Mouse (Mus musculus) kidney, embryonic 15.5 days (tissue): ENCODE results near the gene Uchl4. TPM values are rescaled to one million over a fixed set of nuclear protein-coding genes. Genes with fewer than 3 reads are reported as not detected.

ENCODE experiments used
- ATAC-seq: fragments of 200-750 bp; cut with Nextera tagmentation; replicated peaks from 2 replicates; pipeline ENCODE4 v1.8.0; 2017; ENCODE audit warnings: moderate TSS enrichment; ENCODE audit not compliant: low FRiP score
- H3K27ac ChIP-seq: fragments of 300-500 bp; sonication (generic); 2 replicates; pipeline ENCODE4 v1.5.1; 2015; ENCODE audit warnings: mild to moderate bottlenecking, inconsistent platforms
- H3K27me3 ChIP-seq: fragments of 300-500 bp; sonication (generic); 2 replicates; pipeline ENCODE4 v1.6.1; 2015; ENCODE audit warnings: inconsistent platforms
- H3K36me3 ChIP-seq: fragments of 300-500 bp; sonication (generic); 2 replicates; pipeline ENCODE4 v1.6.1; 2015; ENCODE audit warnings: inconsistent platforms
- H3K4me1 ChIP-seq: fragments of 300-500 bp; sonication (generic); 2 replicates; pipeline ENCODE4 v1.6.1; 2015; ENCODE audit warnings: inconsistent platforms
- H3K4me2 ChIP-seq: fragments of 300-500 bp; sonication (generic); 2 replicates; pipeline ENCODE4 v1.6.1; 2015; ENCODE audit warnings: moderate library complexity, mild to moderate bottlenecking, inconsistent platforms
- H3K4me3 ChIP-seq: fragments of 300-500 bp; sonication (generic); replicated peaks from 2 replicates; pipeline ENCODE4 v1.5.1; 2015; ENCODE audit warnings: mild to moderate bottlenecking, inconsistent platforms
- H3K9ac ChIP-seq: fragments of 300-500 bp; sonication (generic); 2 replicates; pipeline ENCODE4 v1.6.1; 2015; ENCODE audit warnings: mild to moderate bottlenecking, inconsistent platforms
- H3K9me3 ChIP-seq: fragments of 300-500 bp; sonication (generic); replicated peaks from 2 replicates; pipeline ENCODE4 v1.6.1; 2016; ENCODE audit warnings: inconsistent platforms
- WGBS: fragments of 180-500 bp; shearing (Covaris S2); methylation state at CpG from one replicate; pipeline ENCODE4 v1.1.7; 2015; ENCODE audit warnings: mixed read lengths; 5-methylcytosine and 5-hydroxymethylcytosine counted together
- polyA plus RNA-seq: library from polyadenylated mRNA; unstranded; fragments of >200 nt; fragmentation: Nextera tagmentation; extraction: Ambion mirVana; gene quantifications from 2 replicates; pipeline ENCODE4 v1.2.1, GENCODE M21; 2015

Gene Uchl4
- polyA plus RNA-seq, 1 experiment from 2014 or later = 2.9 TPM

DNA sequence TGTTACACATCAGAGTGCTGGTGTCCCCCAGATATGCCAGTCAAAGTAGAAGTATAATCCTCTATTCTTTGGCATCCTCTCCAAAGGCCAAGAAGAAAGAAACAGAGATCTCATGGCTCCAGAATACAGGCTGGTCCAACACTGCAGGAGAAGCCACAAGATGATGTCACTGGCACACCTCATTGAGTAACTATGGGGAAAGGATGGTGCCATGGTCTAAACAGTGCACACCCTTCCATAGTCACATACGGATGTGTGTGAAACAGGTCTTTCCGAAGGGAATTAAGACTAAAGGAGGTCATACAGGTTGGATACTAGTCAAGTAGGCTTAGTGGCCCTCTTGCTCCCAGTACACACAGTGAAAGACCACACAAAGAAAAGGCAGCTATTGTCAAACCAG lies 18.4 kb upstream of the Uchl4 start:
- H3K27me3 ChIP-seq = no peaks in the 10 kb centered on the region
- 95% methylated on average over 2 of the region's 2 CpGs for WGBS
- no peak overlapping the region for H3K9ac ChIP-seq
- H3K36me3 ChIP-seq = peaks cover 20% of the 10 kb centered on the region
- no peak overlapping the region for H3K4me2 ChIP-seq
- H3K27ac ChIP-seq = no peak overlapping the region
- no peak overlapping the region for H3K4me3 ChIP-seq
- H3K9me3 ChIP-seq = no peaks in the 10 kb centered on the region
- peaks cover 41% of the 10 kb centered on the region for H3K4me1 ChIP-seq
- ATAC-seq = no peak

DNA sequence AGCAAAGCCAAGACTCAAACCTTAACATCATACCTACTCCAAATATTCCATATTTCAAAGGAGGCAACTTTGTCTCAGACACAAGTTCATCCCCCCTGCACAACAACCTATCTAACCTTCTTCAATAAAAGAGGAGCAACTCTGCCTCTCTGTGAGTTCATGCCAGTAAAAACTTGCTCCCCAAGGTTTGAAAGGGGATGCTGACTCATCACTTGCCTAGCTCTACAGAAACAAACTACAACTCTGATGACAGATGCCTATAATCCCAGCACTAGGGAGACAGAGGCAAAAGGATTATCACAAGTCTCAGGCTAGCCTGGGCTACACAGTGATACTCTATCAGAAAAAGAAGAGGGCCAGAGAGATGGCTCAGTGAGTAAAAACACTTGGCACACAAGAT lies 17.1 kb upstream of the Uchl4 start:
- Histone ChIP-seq H3K36me3 (peaks cover 8% of the 10 kb centered on the region; the same call in 1 of the 2 replicates), H3K27me3 (no peaks in the 10 kb centered on the region), H3K9me3 (no peaks in the 10 kb centered on the region), H3K9ac (no peak overlapping the region), H3K4me1 (peaks cover 46% of the 10 kb centered on the region), H3K27ac (peak overlapping the region; percentile 75), H3K4me3 (no peak overlapping the region), H3K4me2 (no peak overlapping the region)
- ATAC-seq = no peak

DNA sequence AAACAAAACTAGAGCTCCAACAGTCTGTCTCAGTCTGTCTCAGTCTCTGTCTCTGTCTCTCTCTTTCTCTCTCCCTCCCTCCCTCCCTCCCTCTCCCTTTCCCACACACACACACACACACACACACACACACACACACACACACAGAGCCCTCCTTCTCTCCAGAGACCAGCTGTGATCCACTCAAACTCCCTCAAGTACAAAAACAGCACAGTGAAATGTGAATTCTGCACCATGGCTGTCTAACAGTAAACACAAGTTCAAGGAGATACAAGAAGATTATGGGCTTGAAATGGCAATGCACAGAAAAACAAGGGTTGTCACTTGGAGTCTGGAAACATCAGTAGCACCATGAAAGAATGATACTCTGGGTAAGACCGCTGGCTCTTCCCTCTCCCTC lies 15.7 kb upstream of the Uchl4 start:
- peaks cover 46% of the 10 kb centered on the region for H3K4me1 ChIP-seq
- H3K9me3 ChIP-seq = no peaks in the 10 kb centered on the region
- 67% methylated on average over 1 of the region's 1 CpGs for WGBS
- no peaks in the 10 kb centered on the region; the same call in 1 of the 2 replicates for H3K36me3 ChIP-seq
- no peak overlapping the region for H3K4me2 ChIP-seq
- no peak overlapping the region for H3K4me3 ChIP-seq
- peak overlapping the region; percentile 75 for H3K27ac ChIP-seq
- no peak for ATAC-seq
- H3K9ac ChIP-seq = no peak overlapping the region
- H3K27me3 ChIP-seq = no peaks in the 10 kb centered on the region

DNA sequence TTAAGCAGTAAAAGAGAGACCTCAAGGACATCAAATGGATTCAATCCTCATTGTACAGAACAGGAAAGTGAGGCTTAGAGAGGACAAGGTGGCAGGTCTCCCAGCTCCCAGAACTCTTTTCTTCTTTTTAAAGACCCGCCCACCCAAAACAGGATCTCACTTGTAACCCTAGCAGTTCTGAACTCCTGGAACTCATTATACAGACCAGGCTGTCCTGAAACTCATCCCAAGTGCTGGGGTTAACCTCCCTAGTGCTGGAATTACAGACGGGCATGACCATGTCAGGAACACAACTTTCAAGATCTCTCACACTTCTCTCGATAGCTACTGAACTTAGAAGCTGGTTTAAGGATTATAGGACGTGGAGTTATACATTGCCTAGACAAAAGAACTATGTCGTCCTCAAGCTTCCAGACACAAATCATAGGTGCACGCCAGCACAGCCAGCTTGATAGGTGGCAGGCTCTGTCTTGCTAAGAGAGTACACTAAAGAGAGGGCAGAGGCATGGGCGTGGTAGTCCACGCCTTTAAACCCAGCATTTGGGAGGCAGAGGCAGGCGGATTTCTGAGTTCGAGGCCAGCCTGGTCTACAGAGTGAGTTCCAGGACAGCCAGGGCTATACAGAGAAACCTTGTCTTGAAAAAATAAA lies 15.1 kb upstream of the Uchl4 start:
- H3K4me2 ChIP-seq = no peak overlapping the region
- H3K4me3 ChIP-seq = no peak overlapping the region
- H3K4me1 ChIP-seq = peaks cover 41% of the 10 kb centered on the region
- no peaks in the 10 kb centered on the region for H3K9me3 ChIP-seq
- H3K27ac ChIP-seq = peak overlapping the region; percentile 75
- peak; percentile 70 for ATAC-seq
- WGBS = 72% methylated on average over 10 of the region's 10 CpGs
- H3K36me3 ChIP-seq = no peaks in the 10 kb centered on the region
- no peaks in the 10 kb centered on the region for H3K27me3 ChIP-seq
- no peak overlapping the region for H3K9ac ChIP-seq

DNA sequence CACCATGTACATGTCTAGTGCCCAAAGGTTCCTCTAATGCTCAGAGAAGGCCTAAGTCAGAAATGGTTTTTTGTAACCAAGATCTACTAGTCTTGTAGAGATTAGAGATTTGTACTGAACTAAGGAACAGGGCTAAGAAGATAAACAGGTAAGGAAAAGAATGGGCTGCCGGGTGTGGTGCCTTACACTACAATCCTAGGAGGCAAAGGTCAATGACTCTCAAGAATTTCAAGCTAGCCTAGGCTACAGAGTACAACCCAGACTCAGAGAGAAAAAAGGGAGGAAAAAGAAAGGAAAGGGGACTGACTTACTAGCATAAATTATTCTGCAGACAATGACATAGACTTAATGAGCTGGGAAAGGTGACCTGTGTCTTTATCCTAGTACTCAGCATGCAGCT lies 14.4 kb upstream of the Uchl4 start:
- no peak overlapping the region for H3K9ac ChIP-seq
- ATAC-seq = no peak
- no peak overlapping the region for H3K4me2 ChIP-seq
- H3K27me3 ChIP-seq = no peaks in the 10 kb centered on the region
- 36% methylated on average over 1 of the region's 1 CpGs for whole genome bisulfite sequencing
- H3K4me1 ChIP-seq = peaks cover 41% of the 10 kb centered on the region
- H3K36me3 ChIP-seq = no peaks in the 10 kb centered on the region
- peak overlapping the region; percentile 75 for H3K27ac ChIP-seq
- no peak overlapping the region for H3K4me3 ChIP-seq
- no peaks in the 10 kb centered on the region for H3K9me3 ChIP-seq

DNA sequence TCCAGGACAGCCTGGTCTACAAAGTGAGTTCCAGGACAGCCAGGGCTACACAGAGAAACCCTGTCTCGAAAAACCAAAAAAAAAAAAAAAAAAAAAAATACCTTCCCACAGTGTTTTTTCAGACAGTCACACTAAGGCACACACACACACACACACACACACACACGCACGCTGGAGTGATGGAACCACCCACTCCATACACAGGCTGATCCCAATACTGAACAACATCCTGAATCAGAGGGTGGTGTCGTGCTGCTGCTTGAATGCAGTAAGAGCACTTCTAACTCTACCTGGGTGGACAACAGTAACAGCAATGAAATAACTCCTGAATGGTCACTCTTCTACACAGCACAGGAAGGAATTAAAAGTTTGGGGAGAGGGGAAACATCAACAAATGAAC lies 13.5 kb upstream of the Uchl4 start:
- no peak overlapping the region for H3K4me3 ChIP-seq
- no peaks in the 10 kb centered on the region for H3K9me3 ChIP-seq
- ATAC-seq = no peak
- 65% methylated on average over 4 of the region's 4 CpGs for WGBS
- H3K27me3 ChIP-seq = no peaks in the 10 kb centered on the region
- no peak overlapping the region for H3K27ac ChIP-seq
- H3K4me2 ChIP-seq = no peak overlapping the region
- H3K36me3 ChIP-seq = no peaks in the 10 kb centered on the region
- peaks cover 45% of the 10 kb centered on the region for H3K4me1 ChIP-seq
- H3K9ac ChIP-seq = no peak overlapping the region

DNA sequence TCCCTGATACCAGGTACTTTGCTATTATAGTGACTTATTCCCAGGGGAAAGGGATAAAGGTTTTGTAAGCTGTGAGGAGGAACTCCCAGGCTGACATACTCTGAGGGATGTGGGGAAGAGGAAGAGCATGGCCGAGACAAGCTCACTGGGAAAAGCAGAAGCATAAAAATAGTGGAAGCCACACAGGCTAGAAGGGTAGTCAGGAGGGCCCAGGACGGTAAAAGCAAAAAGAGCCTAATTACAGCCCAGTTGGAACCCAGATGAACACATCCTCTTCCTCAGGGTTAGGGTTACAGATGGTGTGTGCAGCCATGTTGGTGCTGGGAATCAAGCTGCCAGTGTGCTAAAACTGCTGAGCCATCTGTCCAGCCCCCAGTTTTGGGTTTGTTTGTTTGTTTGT lies 12.9 kb upstream of the Uchl4 start:
- 60% methylated on average over 2 of the region's 2 CpGs for WGBS
- Histone ChIP-seq H3K27ac (no peak overlapping the region), H3K4me1 (peaks cover 44% of the 10 kb centered on the region), H3K4me2 (no peak overlapping the region), H3K36me3 (no peaks in the 10 kb centered on the region), H3K9me3 (no peaks in the 10 kb centered on the region), H3K9ac (no peak overlapping the region), H3K4me3 (no peak overlapping the region), H3K27me3 (no peaks in the 10 kb centered on the region)
- ATAC-seq = no peak

DNA sequence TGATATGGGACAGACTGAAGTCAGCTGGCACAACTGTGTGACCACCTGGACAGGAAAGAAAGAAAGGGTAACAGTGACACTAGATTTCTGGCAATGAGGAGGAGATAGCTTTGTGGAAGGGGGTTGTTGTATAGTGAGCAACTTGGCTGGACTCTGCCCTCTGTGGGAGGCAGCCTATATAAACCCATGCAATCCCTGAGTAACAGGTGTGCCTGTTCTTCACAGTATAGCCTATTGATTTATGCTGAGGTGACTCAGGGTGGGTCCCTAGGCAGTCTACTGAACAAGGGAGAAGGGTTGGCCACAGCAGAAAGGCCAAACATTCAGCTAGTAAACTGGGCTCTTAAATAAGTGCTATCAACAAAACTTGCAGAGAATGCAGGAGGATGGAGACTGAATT lies 9.2 kb upstream of the Uchl4 start:
- ATAC-seq = peak; percentile 43; the same call in 1 of the 2 replicates

DNA sequence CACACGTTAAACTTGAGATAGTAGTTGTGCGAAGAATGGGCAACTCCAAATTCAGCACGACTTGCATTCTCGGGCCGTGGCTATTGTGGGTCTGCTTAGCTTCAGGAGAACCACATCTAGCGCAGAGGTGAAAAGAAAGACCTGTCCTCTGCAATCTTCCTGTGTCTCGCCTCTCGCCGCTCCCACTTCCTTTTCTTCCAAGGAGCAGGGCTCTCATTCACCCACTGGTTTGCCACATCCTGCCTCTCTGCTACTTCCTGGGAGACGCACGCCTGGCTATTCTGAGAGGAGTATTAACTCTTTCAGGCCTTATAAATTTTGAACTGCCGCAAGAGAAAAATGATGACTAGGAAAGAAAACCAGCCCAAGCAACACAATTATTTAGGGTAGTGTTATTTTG lies 7.3 kb upstream of the Uchl4 start:
- no peak for ATAC-seq
- Histone ChIP-seq H3K9me3 (no peaks in the 10 kb centered on the region), H3K4me3 (no peak overlapping the region), H3K27me3 (no peaks in the 10 kb centered on the region), H3K27ac (no peak overlapping the region), H3K36me3 (no peaks in the 10 kb centered on the region), H3K4me1 (peaks cover 37% of the 10 kb centered on the region), H3K4me2 (no peak overlapping the region), H3K9ac (no peak overlapping the region)
- WGBS = 76% methylated on average over 12 of the region's 12 CpGs

More for the DNA sequence above, 9.2 kb upstream of the Uchl4 start:
- no peak overlapping the region for H3K9ac ChIP-seq
- no peak overlapping the region for H3K4me3 ChIP-seq
- no peaks in the 10 kb centered on the region for H3K9me3 ChIP-seq
- no peaks in the 10 kb centered on the region for H3K27me3 ChIP-seq
- H3K27ac ChIP-seq = peak overlapping the region; percentile 22; the same call in 1 of the 2 replicates
- H3K4me1 ChIP-seq = peaks cover 26% of the 10 kb centered on the region
- no peaks in the 10 kb centered on the region for H3K36me3 ChIP-seq
- no peak overlapping the region for H3K4me2 ChIP-seq

DNA sequence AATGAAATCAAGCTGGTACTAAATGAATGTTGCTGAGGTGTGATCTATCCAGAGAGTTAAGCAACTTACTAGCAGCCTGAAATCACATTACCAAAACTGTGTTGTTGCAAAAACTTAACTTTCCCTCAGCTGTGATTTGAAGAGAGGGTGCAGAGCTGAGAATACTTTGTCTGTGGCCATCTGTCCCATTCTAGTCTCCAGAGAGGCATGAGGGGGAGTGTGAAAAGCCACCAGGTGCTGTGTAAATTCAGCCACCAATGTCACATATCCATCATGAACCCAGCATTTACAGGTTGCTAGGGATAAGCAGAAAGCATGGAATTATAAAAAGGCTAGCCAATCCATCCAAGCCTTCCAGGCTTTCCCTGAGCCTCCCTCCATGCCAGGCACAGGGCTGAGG lies 6.0 kb upstream of the Uchl4 start:
- Histone ChIP-seq H3K36me3 (no peaks in the 10 kb centered on the region), H3K27ac (no peak overlapping the region), H3K4me3 (no peak overlapping the region), H3K9me3 (no peaks in the 10 kb centered on the region), H3K27me3 (no peaks in the 10 kb centered on the region), H3K4me1 (peaks cover 48% of the 10 kb centered on the region), H3K4me2 (no peak overlapping the region), H3K9ac (no peak overlapping the region)
- ATAC-seq = no peak

DNA sequence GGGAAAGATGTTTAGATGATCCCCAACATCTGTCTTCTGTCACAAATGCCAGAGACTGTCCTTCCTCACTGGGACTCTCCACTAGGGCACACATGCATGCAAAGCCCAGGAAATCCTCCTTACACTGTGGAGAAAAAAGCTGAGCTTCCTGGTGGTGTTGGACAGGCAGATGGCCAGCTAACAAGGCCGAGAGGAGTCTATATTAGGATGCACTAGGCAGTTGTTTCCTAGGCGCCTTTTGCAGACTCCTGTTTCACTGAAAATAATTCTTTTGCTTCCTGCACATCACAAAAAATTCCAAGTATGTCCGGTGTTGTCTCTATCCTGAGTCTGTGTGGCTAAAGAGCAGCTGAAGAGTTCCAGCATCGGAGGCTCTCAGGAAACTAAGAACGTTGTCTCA lies 3.8 kb upstream of the Uchl4 start:
- Histone ChIP-seq H3K4me1 (peaks cover 59% of the 10 kb centered on the region), H3K9me3 (no peaks in the 10 kb centered on the region), H3K4me2 (no peak overlapping the region), H3K27ac (peak overlapping the region; percentile 71), H3K27me3 (no peaks in the 10 kb centered on the region), H3K4me3 (no peak overlapping the region), H3K9ac (no peak overlapping the region), H3K36me3 (0 out of 2 replicates have a peak, but pooled peaks cover 4% of the 10 kb centered on the region)
- WGBS = 54% methylated on average over 5 of the region's 5 CpGs
- ATAC-seq = no peak

DNA sequence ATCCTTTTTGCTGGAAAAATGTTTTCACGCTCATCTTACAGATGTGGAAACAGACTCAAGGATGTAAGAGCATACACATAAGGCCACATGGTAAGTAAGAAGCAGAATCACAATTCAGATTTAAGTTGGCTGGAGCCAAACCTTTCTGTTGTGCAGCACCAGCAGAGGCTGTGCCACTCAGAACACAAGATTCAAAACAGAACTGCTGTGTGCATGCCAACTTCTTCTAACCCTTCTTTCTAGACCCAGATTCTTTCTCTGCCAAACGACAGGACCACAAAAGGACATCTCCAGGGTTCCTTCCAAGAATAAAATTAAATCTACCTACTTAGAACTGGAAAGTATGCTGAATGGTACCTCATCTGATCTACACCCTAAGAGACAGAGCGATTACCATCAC lies 3.3 kb upstream of the Uchl4 start:
- Histone ChIP-seq H3K4me3 (no peak overlapping the region), H3K27me3 (no peaks in the 10 kb centered on the region), H3K9ac (no peak overlapping the region), H3K36me3 (0 out of 2 replicates have a peak, but pooled peaks cover 7% of the 10 kb centered on the region), H3K27ac (peak overlapping the region; percentile 71), H3K9me3 (no peaks in the 10 kb centered on the region), H3K4me1 (peaks cover 59% of the 10 kb centered on the region), H3K4me2 (no peak overlapping the region)
- ATAC-seq = no peak
- 81% methylated on average over 3 of the region's 3 CpGs for WGBS
